Mouse (Mus musculus) cortical plate, adult 2 months (tissue): ENCODE results near the gene Dcaf10. TPM values are rescaled to one million over a fixed set of nuclear protein-coding genes. Genes with fewer than 3 reads are reported as not detected.

Source experiments
- H3K27ac ChIP-seq: fragments of 200-500 bp; 2 replicates; pipeline ENCODE4 v1.5.1; 2012; ENCODE audit warnings: low read length, control low read depth, inconsistent platforms; ENCODE audit not compliant: insufficient read depth
- H3K4me1 ChIP-seq: fragments of 200-500 bp; 2 replicates; pipeline ENCODE4 v1.6.1; 2011; ENCODE audit warnings: low read length; ENCODE audit not compliant: control insufficient read depth, insufficient read depth
- H3K4me3 ChIP-seq: fragments of 200-500 bp; 2 replicates; pipeline ENCODE4 v1.5.1; 2011; ENCODE audit warnings: mild to moderate bottlenecking, low read length, control low read depth; ENCODE audit not compliant: insufficient read depth
- CTCF ChIP-seq: fragments of 200-500 bp; IDR thresholded peaks from 2 replicates; pipeline ENCODE4 v1.5.1; 2011; ENCODE audit warnings: mild to moderate bottlenecking, control low read depth, low read length; ENCODE audit not compliant: insufficient read depth; ENCODE audit errors: extremely low read depth
- POLR2A ChIP-seq: fragments of 200-500 bp; IDR thresholded peaks from 2 replicates; pipeline ENCODE4 v1.6.1; 2011; ENCODE audit warnings: mild to moderate bottlenecking, low read length, control low read depth; ENCODE audit not compliant: insufficient read depth; ENCODE audit errors: extremely low read depth
- polyA plus RNA-seq: library from polyadenylated mRNA; depleted of rRNA; stranded (reverse); fragments of >200 nt; gene quantifications from 2 replicates; pipeline ENCODE4 v1.2.3, GENCODE M21; 2012

Dcaf10 gene
- polyA plus RNA-seq, 1 experiment = 8.2 TPM

- no peak overlapping the region for H3K27ac ChIP-seq
- peaks cover 4% of the 10 kb centered on the region for H3K4me1 ChIP-seq
- H3K4me3 ChIP-seq = no peak overlapping the region
- TF ChIP-seq CTCF (no peak), POLR2A (no peak)
Observed at GRCm38 (mm10) chr4:45405315-45405714, 63.4 kb downstream of the Dcaf10 start.

- Histone ChIP-seq H3K4me3 (no peak overlapping the region), H3K4me1 (peaks cover 4% of the 10 kb centered on the region), H3K27ac (no peak overlapping the region)
- TF ChIP-seq CTCF = no peak
- no peak for TF ChIP-seq POLR2A
Observed at GRCm38 (mm10) chr4:45406397-45406796, 64.5 kb downstream of the Dcaf10 start.

GRCm38 (mm10) chr4:45407001-45407702, 65.3 kb downstream of the Dcaf10 start:
- Histone ChIP-seq H3K4me1 (peaks cover 4% of the 10 kb centered on the region), H3K27ac (no peak overlapping the region), H3K4me3 (peak overlapping the region; percentile 52; the same call in 1 of the 2 replicates)
- TF ChIP-seq POLR2A (no peak), CTCF (no peak)

GRCm38 (mm10) chr4:45407703-45408334, 65.9 kb downstream of the Dcaf10 start:
- H3K4me1 ChIP-seq = peaks cover 4% of the 10 kb centered on the region
- peak overlapping the region; percentile 52 for H3K4me3 ChIP-seq
- H3K27ac ChIP-seq = peak overlapping the region; percentile 94
- no peak for TF ChIP-seq POLR2A
- TF ChIP-seq CTCF = no peak

- Histone ChIP-seq H3K27ac (peak within 1 kb of the TSS; percentile 94), H3K4me3 (peak within 1 kb of the TSS; percentile 52), H3K4me1 (peaks cover 4% of the 10 kb centered on the region)
- TF ChIP-seq POLR2A (no peak; the same call in 1 of the 2 replicates), CTCF (no peak)
Observed at GRCm38 (mm10) chr4:45408427-45409132, 66.7 kb downstream of the Dcaf10 start, which contains the start of gene Slc25a51. Gene Slc25a51 (minus strand): TSS chr4:45408766.

- H3K27ac ChIP-seq = 0 out of 2 replicates have a peak overlapping the region, but pooled peaks have one; percentile 24
- H3K4me1 ChIP-seq = peaks cover 4% of the 10 kb centered on the region
- TF ChIP-seq CTCF (no peak), POLR2A (peak; percentile 37; the same call in 1 of the 2 replicates)
- peak overlapping the region; percentile 52 for H3K4me3 ChIP-seq
Observed at GRCm38 (mm10) chr4:45409270-45409669, 67.4 kb downstream of the Dcaf10 start.

- Histone ChIP-seq H3K4me3 (no peak overlapping the region), H3K27ac (no peak overlapping the region), H3K4me1 (peaks cover 4% of the 10 kb centered on the region)
- TF ChIP-seq POLR2A (no peak), CTCF (no peak)
Observed at GRCm38 (mm10) chr4:45411181-45411790, 69.4 kb downstream of the Dcaf10 start.

GRCm38 (mm10) chr4:45412433-45413192, 70.7 kb downstream of the Dcaf10 start:
- no peak overlapping the region for H3K27ac ChIP-seq
- TF ChIP-seq CTCF (no peak), POLR2A (no peak)
- H3K4me1 ChIP-seq = no peaks in the 10 kb centered on the region
- H3K4me3 ChIP-seq = no peak overlapping the region

GRCm38 (mm10) chr4:45413674-45414338, 71.9 kb downstream of the Dcaf10 start:
- Histone ChIP-seq H3K4me3 (no peak overlapping the region), H3K27ac (no peak overlapping the region), H3K4me1 (no peaks in the 10 kb centered on the region)
- no peak for TF ChIP-seq POLR2A
- TF ChIP-seq CTCF = no peak
